Mouse (Mus musculus) megakaryocyte, embryonic 14.5 days (primary cell): Measurements from ENCODE around the gene Ackr1.

Experiments used
- FLI1 ChIP-seq: IDR thresholded peaks from 2 replicates; pipeline ENCODE4 v1.6.1; 2012; ENCODE audit warnings: low read length, inconsistent platforms, mixed read lengths
- GATA1 ChIP-seq: IDR thresholded peaks from 3 replicates; pipeline ENCODE4 v1.6.1; 2012; ENCODE audit warnings: mixed read lengths, low read length, inconsistent platforms, borderline replicate concordance

DNA sequence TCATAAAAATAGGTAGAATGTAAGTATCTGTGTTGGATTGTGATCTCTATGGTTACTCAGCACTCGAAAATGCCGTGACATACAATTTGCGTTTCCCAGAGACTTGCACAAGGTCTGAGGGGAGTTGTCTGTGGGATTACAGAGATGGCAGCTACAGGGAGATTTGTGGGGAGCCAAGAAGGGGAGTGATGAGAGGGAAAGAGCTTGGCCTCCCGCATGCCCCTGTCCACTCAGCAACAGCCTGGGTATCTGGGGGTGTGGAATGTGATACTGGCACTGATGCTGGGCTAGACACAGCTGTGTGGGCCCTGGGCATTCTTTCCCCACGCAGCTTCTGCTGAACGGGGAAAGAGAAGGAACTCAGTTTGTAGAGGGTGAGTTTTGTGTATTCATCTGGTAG lies 36.9 kb upstream of the Ackr1 start:
- TF ChIP-seq FLI1 = no peak
- TF ChIP-seq GATA1 = no peak
